Mouse (Mus musculus) thymus, adult 2 months (tissue): Measurements from ENCODE around the gene Ralgps2. TPM values are rescaled to one million over a fixed set of nuclear protein-coding genes. Genes with fewer than 3 reads are reported as not detected.

Experiments used
- DNase-seq: peaks from one replicate; pipeline ENCODE4 v3.0.0; 2021
- H3K27ac ChIP-seq: fragments of 200-500 bp; 2 replicates; pipeline ENCODE4 v1.5.1; 2012; ENCODE audit warnings: low read length, control low read depth; ENCODE audit not compliant: control insufficient read depth, insufficient read depth
- H3K27me3 ChIP-seq: fragments of 200-500 bp; 2 replicates; pipeline ENCODE4 v1.6.1; 2012; ENCODE audit warnings: mild to moderate bottlenecking, low read length, moderate library complexity, mixed read lengths; ENCODE audit not compliant: control insufficient read depth, insufficient read depth
- H3K36me3 ChIP-seq: fragments of 200-500 bp; 2 replicates; pipeline ENCODE4 v1.6.1; 2012; ENCODE audit warnings: mild to moderate bottlenecking, low read length, moderate library complexity; ENCODE audit not compliant: control insufficient read depth, insufficient read depth
- H3K4me1 ChIP-seq: fragments of 200-500 bp; replicated peaks from 2 replicates; pipeline ENCODE4 v1.6.1; 2012; ENCODE audit warnings: low read length; ENCODE audit not compliant: control insufficient read depth, insufficient read depth
- H3K4me3 ChIP-seq: fragments of 200-500 bp; 2 replicates; pipeline ENCODE4 v1.5.1; 2012; ENCODE audit warnings: mild to moderate bottlenecking, low read length, control low read depth, moderate library complexity; ENCODE audit not compliant: control insufficient read depth, insufficient read depth
- CTCF ChIP-seq: fragments of 200-500 bp; IDR thresholded peaks from 2 replicates; pipeline ENCODE4 v1.5.1; 2012; ENCODE audit warnings: mild to moderate bottlenecking, control low read depth, low read length, moderate library complexity, borderline replicate concordance; ENCODE audit not compliant: control insufficient read depth, poor library complexity, insufficient read depth; ENCODE audit errors: extremely low read depth
- POLR2A ChIP-seq: fragments of 200-500 bp; IDR thresholded peaks from 2 replicates; pipeline ENCODE4 v1.6.1; 2012; ENCODE audit warnings: mild to moderate bottlenecking, low read length, control low read depth, moderate library complexity; ENCODE audit not compliant: control insufficient read depth, poor library complexity, insufficient read depth; ENCODE audit errors: extremely low read depth
- WGBS: fragments of 180-500 bp; shearing (Covaris S2); methylation state at CpG from one replicate; pipeline ENCODE4 v1.1.7; 2018; 5-methylcytosine and 5-hydroxymethylcytosine counted together
- polyA plus RNA-seq: library from polyadenylated mRNA; depleted of rRNA; stranded (reverse); fragments of >200 nt; gene quantifications from 2 replicates; pipeline ENCODE4 v1.2.3, GENCODE M21; 2012

Ralgps2 gene
- polyA plus RNA-seq, 1 experiment: 25.2 TPM

DNA sequence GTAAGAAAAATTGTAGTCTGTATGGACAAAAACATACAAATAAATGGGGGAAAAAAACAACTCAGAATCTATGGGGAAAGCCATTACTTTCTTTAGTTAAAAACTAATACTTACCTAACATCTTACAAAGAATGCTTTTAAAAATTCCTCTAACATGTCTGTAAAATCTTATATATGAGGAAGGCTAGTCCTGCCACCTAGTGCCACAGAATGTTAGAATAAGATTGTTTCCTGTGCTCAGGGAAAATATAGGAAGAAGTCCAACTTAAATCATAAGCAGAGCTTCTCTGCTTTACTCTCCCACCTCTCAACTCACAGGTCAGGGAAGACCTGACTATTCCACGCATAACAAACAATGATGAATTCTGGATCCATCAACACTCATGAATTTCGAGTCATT lies 53.5 kb downstream of the Ralgps2 start:
- WGBS: 95% methylated on average over 2 of the region's 2 CpGs
- no peak for DNase-seq
- TF ChIP-seq POLR2A (no peak), CTCF (no peak)
- H3K4me1 ChIP-seq: no peaks in the 10 kb centered on the region
- H3K4me3 ChIP-seq: no peak overlapping the region
- no peaks in the 10 kb centered on the region for H3K27me3 ChIP-seq
- no peak overlapping the region for H3K27ac ChIP-seq
- H3K36me3 ChIP-seq: peaks cover 45% of the 10 kb centered on the region

- H3K36me3 ChIP-seq: peaks cover 45% of the 10 kb centered on the region
- 95% methylated on average over 2 of the region's 2 CpGs for WGBS
- H3K27me3 ChIP-seq: no peaks in the 10 kb centered on the region
- no peak overlapping the region for H3K27ac ChIP-seq
- H3K4me1 ChIP-seq: no peaks in the 10 kb centered on the region
- no peak for TF ChIP-seq CTCF
- TF ChIP-seq POLR2A: no peak
- H3K4me3 ChIP-seq: no peak overlapping the region
- DNase-seq: no peak
Measured at GRCm38 (mm10) chr1:156884782-156885181, 54.6 kb downstream of the Ralgps2 start.

GRCm38 (mm10) chr1:156870616-156871015 lies 68.8 kb downstream of the Ralgps2 start:
- Histone ChIP-seq H3K4me1 (no peaks in the 10 kb centered on the region; the same call in 1 of the 2 replicates), H3K36me3 (peaks cover 13% of the 10 kb centered on the region; the same call in 1 of the 2 replicates), H3K27me3 (no peaks in the 10 kb centered on the region), H3K4me3 (no peak overlapping the region), H3K27ac (no peak overlapping the region)
- TF ChIP-seq POLR2A (no peak), CTCF (no peak)
- DNase-seq: no peak
- WGBS: 79% methylated on average over 4 of the region's 4 CpGs

DNA sequence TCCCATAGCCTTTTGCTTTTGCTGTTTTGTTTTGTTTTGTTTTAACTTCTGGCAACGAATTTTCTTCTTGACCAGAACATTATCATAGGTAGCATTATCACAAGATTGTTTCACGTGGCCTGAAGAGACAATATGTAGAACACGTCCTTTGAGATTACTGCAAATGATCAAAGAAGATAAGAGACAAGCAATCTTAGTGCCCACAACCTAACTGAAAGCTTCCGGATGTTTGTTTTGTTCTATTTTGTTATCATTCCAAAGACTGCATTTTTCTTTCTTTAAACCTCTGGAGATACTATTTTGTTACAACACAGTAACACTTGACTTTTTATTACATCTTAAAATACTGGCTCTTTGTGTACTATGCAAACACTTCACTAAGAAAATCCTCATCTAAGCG lies 69.4 kb downstream of the Ralgps2 start:
- no peaks in the 10 kb centered on the region for H3K27me3 ChIP-seq
- no peak for TF ChIP-seq CTCF
- no peak for TF ChIP-seq POLR2A
- no peak overlapping the region for H3K4me3 ChIP-seq
- no peak for DNase-seq
- 90% methylated on average over 5 of the region's 5 CpGs for WGBS
- H3K36me3 ChIP-seq: peaks cover 14% of the 10 kb centered on the region; the same call in 1 of the 2 replicates
- no peaks in the 10 kb centered on the region; the same call in 1 of the 2 replicates for H3K4me1 ChIP-seq
- no peak overlapping the region for H3K27ac ChIP-seq

GRCm38 (mm10) chr1:156864240-156864639 lies 75.2 kb downstream of the Ralgps2 start:
- Histone ChIP-seq H3K27ac (no peak overlapping the region), H3K4me1 (no peaks in the 10 kb centered on the region; the same call in 1 of the 2 replicates), H3K4me3 (no peak overlapping the region), H3K36me3 (peaks cover 7% of the 10 kb centered on the region; the same call in 1 of the 2 replicates), H3K27me3 (no peaks in the 10 kb centered on the region)
- no peak for TF ChIP-seq CTCF
- no peak for TF ChIP-seq POLR2A
- WGBS: 84% methylated on average over 3 of the region's 3 CpGs
- no peak for DNase-seq

DNA sequence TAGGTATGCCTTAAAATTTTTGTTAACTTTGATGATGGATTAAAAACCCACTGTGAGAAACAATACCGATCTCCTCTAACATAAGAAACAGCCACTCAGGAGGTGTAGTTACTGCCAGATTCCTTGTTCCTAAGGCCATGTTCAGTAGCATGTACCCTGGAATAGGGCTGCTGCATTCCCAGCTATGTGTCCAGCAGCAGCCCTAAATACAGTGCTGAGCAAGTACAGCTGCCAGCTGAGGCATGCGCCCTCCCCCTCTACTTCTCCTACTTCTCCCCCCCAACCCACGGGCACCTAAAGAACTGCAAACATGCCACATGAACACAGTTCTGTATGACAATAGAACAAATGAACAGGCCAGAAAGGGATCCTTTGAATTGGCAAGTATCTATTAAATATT lies 75.7 kb downstream of the Ralgps2 start:
- Histone ChIP-seq H3K27me3 (no peaks in the 10 kb centered on the region), H3K4me1 (no peaks in the 10 kb centered on the region; the same call in 1 of the 2 replicates), H3K27ac (no peak overlapping the region), H3K36me3 (peaks cover 7% of the 10 kb centered on the region; the same call in 1 of the 2 replicates), H3K4me3 (no peak overlapping the region)
- DNase-seq: no peak
- TF ChIP-seq POLR2A (no peak), CTCF (no peak)
- WGBS: 79% methylated on average over 3 of the region's 3 CpGs
